Mouse (Mus musculus): ENCODE results near the gene Cep68. TPM values are rescaled to one million over a fixed set of nuclear protein-coding genes. Genes with fewer than 3 reads are reported as not detected.

Cep68 gene
- 41.0 and 41.1 TPM in 2 replicates for polyA plus RNA-seq (2014; fragmentation: Nextera tagmentation; extraction: Ambion mirVana)

- no peaks in the 10 kb centered on the region for H3K9me3 ChIP-seq (ENCODE audit: control insufficient read depth, low read length)
- ATAC-seq (replicated peaks; ENCODE audit: low FRiP score), result peak; percentile 99
- peak within 1 kb of the TSS; percentile 90 for H3K4me3 ChIP-seq (ENCODE audit: low read depth, low read length)
- no peaks in the 10 kb centered on the region for H3K27me3 ChIP-seq (ENCODE audit: control insufficient read depth, insufficient read depth, low read length)
- peaks cover 11% of the 10 kb centered on the region for H3K4me1 ChIP-seq (replicated peaks; ENCODE audit: control insufficient read depth, insufficient read depth, low read length)
- peak; percentile 95 for DNase-seq (ENCODE audit: low spot score)
- peak within 1 kb of the TSS; percentile 64 for H3K4me2 ChIP-seq (ENCODE audit: low read depth, low read length, severe bottlenecking)
- H3K9ac ChIP-seq (ENCODE audit: low read length), result peak within 1 kb of the TSS; percentile 89
- H3K27ac ChIP-seq (ENCODE audit: low read depth, low read length), result peak within 1 kb of the TSS; percentile 25; the same call in 1 of the 2 replicates
- WGBS, result under 1% methylated on average over 59 of the region's 59 CpGs
- H3K36me3 ChIP-seq (ENCODE audit: control insufficient read depth, insufficient read depth, low read length), result no peaks in the 10 kb centered on the region
Measured at GRCm38 (mm10) chr11:20249296-20250110, at the start of gene Cep68. Gene Cep68 (minus strand): TSS chr11:20249429.

- Histone ChIP-seq H3K4me1 (replicated peaks; ENCODE audit: control insufficient read depth, insufficient read depth, low read length) (no peaks in the 10 kb centered on the region), H3K4me2 (ENCODE audit: low read depth, low read length, severe bottlenecking) (no peak overlapping the region), H3K36me3 (ENCODE audit: control insufficient read depth, insufficient read depth, low read length) (no peaks in the 10 kb centered on the region), H3K9ac (ENCODE audit: low read length) (no peak overlapping the region), H3K27ac (ENCODE audit: low read depth, low read length) (no peak overlapping the region), H3K27me3 (ENCODE audit: control insufficient read depth, insufficient read depth, low read length) (no peaks in the 10 kb centered on the region), H3K9me3 (ENCODE audit: control insufficient read depth, low read length) (no peaks in the 10 kb centered on the region), H3K4me3 (ENCODE audit: low read depth, low read length) (no peak overlapping the region)
- ATAC-seq (replicated peaks; ENCODE audit: low FRiP score), result no peak
- DNase-seq (ENCODE audit: low spot score), result no peak
- 76% methylated on average over 3 of the region's 3 CpGs for whole genome bisulfite sequencing
Measured at GRCm38 (mm10) chr11:20284463-20284862, 35.2 kb upstream of the Cep68 start.

- no peak for ATAC-seq (replicated peaks; ENCODE audit: low FRiP score)
- no peak overlapping the region for H3K9ac ChIP-seq (ENCODE audit: low read length)
- no peak for DNase-seq (ENCODE audit: low spot score)
- no peak overlapping the region for H3K27ac ChIP-seq (ENCODE audit: low read depth, low read length)
- no peaks in the 10 kb centered on the region for H3K9me3 ChIP-seq (ENCODE audit: control insufficient read depth, low read length)
- no peak overlapping the region for H3K4me3 ChIP-seq (ENCODE audit: low read depth, low read length)
- no peaks in the 10 kb centered on the region for H3K27me3 ChIP-seq (ENCODE audit: control insufficient read depth, insufficient read depth, low read length)
- H3K36me3 ChIP-seq (ENCODE audit: control insufficient read depth, insufficient read depth, low read length), result no peaks in the 10 kb centered on the region
- no peak overlapping the region for H3K4me2 ChIP-seq (ENCODE audit: low read depth, low read length, severe bottlenecking)
- no peaks in the 10 kb centered on the region for H3K4me1 ChIP-seq (replicated peaks; ENCODE audit: control insufficient read depth, insufficient read depth, low read length)
- WGBS, result 79% methylated on average over 2 of the region's 2 CpGs
Measured at GRCm38 (mm10) chr11:20282601-20283219, 33.5 kb upstream of the Cep68 start.

GRCm38 (mm10) chr11:20280982-20281381 lies 31.8 kb upstream of the Cep68 start:
- no peaks in the 10 kb centered on the region for H3K4me1 ChIP-seq (replicated peaks; ENCODE audit: control insufficient read depth, insufficient read depth, low read length)
- H3K4me2 ChIP-seq (ENCODE audit: low read depth, low read length, severe bottlenecking), result no peak overlapping the region
- WGBS, result 82% methylated on average over 5 of the region's 5 CpGs
- no peak overlapping the region for H3K27ac ChIP-seq (ENCODE audit: low read depth, low read length)
- H3K36me3 ChIP-seq (ENCODE audit: control insufficient read depth, insufficient read depth, low read length), result no peaks in the 10 kb centered on the region
- no peaks in the 10 kb centered on the region for H3K27me3 ChIP-seq (ENCODE audit: control insufficient read depth, insufficient read depth, low read length)
- H3K9ac ChIP-seq (ENCODE audit: low read length), result no peak overlapping the region
- DNase-seq (ENCODE audit: low spot score) (no peak), ATAC-seq (replicated peaks; ENCODE audit: low FRiP score) (no peak)
- no peak overlapping the region for H3K4me3 ChIP-seq (ENCODE audit: low read depth, low read length)
- H3K9me3 ChIP-seq (ENCODE audit: control insufficient read depth, low read length), result no peaks in the 10 kb centered on the region

- Histone ChIP-seq H3K27me3 (ENCODE audit: control insufficient read depth, insufficient read depth, low read length) (no peaks in the 10 kb centered on the region), H3K27ac (ENCODE audit: low read depth, low read length) (no peak overlapping the region), H3K36me3 (ENCODE audit: control insufficient read depth, insufficient read depth, low read length) (no peaks in the 10 kb centered on the region), H3K9ac (ENCODE audit: low read length) (no peak overlapping the region), H3K4me3 (ENCODE audit: low read depth, low read length) (no peak overlapping the region), H3K4me2 (ENCODE audit: low read depth, low read length, severe bottlenecking) (no peak overlapping the region), H3K4me1 (replicated peaks; ENCODE audit: control insufficient read depth, insufficient read depth, low read length) (no peaks in the 10 kb centered on the region), H3K9me3 (ENCODE audit: control insufficient read depth, low read length) (no peaks in the 10 kb centered on the region)
- DNase-seq (ENCODE audit: low spot score), result no peak
- ATAC-seq (replicated peaks; ENCODE audit: low FRiP score), result no peak
- 83% methylated on average over 5 of the region's 5 CpGs for WGBS
Measured at GRCm38 (mm10) chr11:20278702-20279101, 29.5 kb upstream of the Cep68 start.

- DNase-seq (ENCODE audit: low spot score) (no peak), ATAC-seq (replicated peaks; ENCODE audit: low FRiP score) (no peak)
- Histone ChIP-seq H3K4me2 (ENCODE audit: low read depth, low read length, severe bottlenecking) (no peak overlapping the region), H3K9me3 (ENCODE audit: control insufficient read depth, low read length) (no peaks in the 10 kb centered on the region), H3K27me3 (ENCODE audit: control insufficient read depth, insufficient read depth, low read length) (no peaks in the 10 kb centered on the region), H3K9ac (ENCODE audit: low read length) (no peak overlapping the region), H3K4me3 (ENCODE audit: low read depth, low read length) (no peak overlapping the region), H3K4me1 (replicated peaks; ENCODE audit: control insufficient read depth, insufficient read depth, low read length) (no peaks in the 10 kb centered on the region), H3K27ac (ENCODE audit: low read depth, low read length) (no peak overlapping the region), H3K36me3 (ENCODE audit: control insufficient read depth, insufficient read depth, low read length) (no peaks in the 10 kb centered on the region)
- WGBS, result 69% methylated on average over 2 of the region's 2 CpGs
Measured at GRCm38 (mm10) chr11:20277106-20277505, 27.9 kb upstream of the Cep68 start.

- Histone ChIP-seq H3K27me3 (ENCODE audit: control insufficient read depth, insufficient read depth, low read length) (no peaks in the 10 kb centered on the region), H3K9me3 (ENCODE audit: control insufficient read depth, low read length) (no peaks in the 10 kb centered on the region), H3K9ac (ENCODE audit: low read length) (no peak overlapping the region), H3K4me3 (ENCODE audit: low read depth, low read length) (no peak overlapping the region), H3K4me1 (replicated peaks; ENCODE audit: control insufficient read depth, insufficient read depth, low read length) (no peaks in the 10 kb centered on the region), H3K4me2 (ENCODE audit: low read depth, low read length, severe bottlenecking) (no peak overlapping the region), H3K27ac (ENCODE audit: low read depth, low read length) (no peak overlapping the region), H3K36me3 (ENCODE audit: control insufficient read depth, insufficient read depth, low read length) (no peaks in the 10 kb centered on the region)
- WGBS, result 73% methylated on average over 2 of the region's 2 CpGs
- DNase-seq (ENCODE audit: low spot score), result no peak
- ATAC-seq (replicated peaks; ENCODE audit: low FRiP score), result no peak
Measured at GRCm38 (mm10) chr11:20275974-20276373, 26.7 kb upstream of the Cep68 start.

- no peak overlapping the region for H3K4me2 ChIP-seq (ENCODE audit: low read depth, low read length, severe bottlenecking)
- H3K9me3 ChIP-seq (ENCODE audit: control insufficient read depth, low read length), result no peaks in the 10 kb centered on the region
- H3K36me3 ChIP-seq (ENCODE audit: control insufficient read depth, insufficient read depth, low read length), result no peaks in the 10 kb centered on the region
- DNase-seq (ENCODE audit: low spot score), result no peak
- H3K4me1 ChIP-seq (replicated peaks; ENCODE audit: control insufficient read depth, insufficient read depth, low read length), result no peaks in the 10 kb centered on the region
- H3K27ac ChIP-seq (ENCODE audit: low read depth, low read length), result no peak overlapping the region
- no peaks in the 10 kb centered on the region for H3K27me3 ChIP-seq (ENCODE audit: control insufficient read depth, insufficient read depth, low read length)
- no peak overlapping the region for H3K9ac ChIP-seq (ENCODE audit: low read length)
- 84% methylated on average over 6 of the region's 6 CpGs for WGBS
- no peak overlapping the region for H3K4me3 ChIP-seq (ENCODE audit: low read depth, low read length)
- no peak for ATAC-seq (replicated peaks; ENCODE audit: low FRiP score)
Measured at GRCm38 (mm10) chr11:20269885-20270284, 20.7 kb upstream of the Cep68 start.
